Mouse (Mus musculus): ENCODE measurements around the gene Olfr1080.
"Not testable (repeated sequence)": the region's sequence is repeated elsewhere in the genome, so short reads cannot be mapped to it uniquely, and the experiment has no call there.

Olfr1080 gene

DNA sequence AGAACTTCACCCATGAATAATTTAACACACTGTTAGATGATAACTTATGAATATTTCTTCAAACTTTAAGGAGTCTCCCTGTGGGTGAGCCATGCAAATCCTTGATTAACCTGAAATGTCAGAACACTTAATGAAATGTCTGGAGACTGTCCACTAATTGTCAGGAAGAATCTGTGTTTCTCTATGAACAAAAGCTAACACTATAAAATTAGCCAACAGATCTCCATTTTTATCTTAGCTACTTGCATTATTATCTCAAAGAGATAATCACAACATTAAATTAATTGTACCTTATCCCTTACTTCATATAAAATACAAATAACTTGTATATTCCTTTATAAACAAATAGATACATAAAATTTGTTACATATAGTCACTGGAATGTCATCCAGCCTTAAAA lies at the start of gene Olfr1080:
Olfr1080 (minus strand) TSS at position 101 of the 400 bp plus-strand sequence.
- in situ Hi-C loops (cut with MboI; ENCODE audit: low sequenced_read_pairs): not testable (repeated sequence)

DNA sequence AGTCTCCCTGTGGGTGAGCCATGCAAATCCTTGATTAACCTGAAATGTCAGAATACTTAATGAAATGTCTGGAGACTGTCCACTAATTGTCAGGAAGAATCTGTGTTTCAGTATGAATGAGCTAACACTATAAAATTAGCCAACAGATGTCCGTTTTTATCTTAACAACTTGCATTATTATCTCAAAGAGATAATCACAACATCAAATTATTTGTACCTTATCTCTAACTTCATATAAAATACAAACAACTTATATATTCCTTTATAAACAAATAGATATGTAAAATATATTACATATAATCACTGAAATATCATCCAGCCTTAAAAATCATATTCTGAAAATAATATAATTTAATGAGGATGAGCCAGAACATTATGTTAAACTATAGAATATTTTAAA lies 40.8 kb upstream of the Olfr1080 start, which contains the start of gene Olfr1082:
Olfr1082 (minus strand) TSS at position 101 of the 400 bp plus-strand sequence.
- in situ Hi-C loops (cut with MboI; ENCODE audit: low sequenced_read_pairs): not testable (repeated sequence)

DNA sequence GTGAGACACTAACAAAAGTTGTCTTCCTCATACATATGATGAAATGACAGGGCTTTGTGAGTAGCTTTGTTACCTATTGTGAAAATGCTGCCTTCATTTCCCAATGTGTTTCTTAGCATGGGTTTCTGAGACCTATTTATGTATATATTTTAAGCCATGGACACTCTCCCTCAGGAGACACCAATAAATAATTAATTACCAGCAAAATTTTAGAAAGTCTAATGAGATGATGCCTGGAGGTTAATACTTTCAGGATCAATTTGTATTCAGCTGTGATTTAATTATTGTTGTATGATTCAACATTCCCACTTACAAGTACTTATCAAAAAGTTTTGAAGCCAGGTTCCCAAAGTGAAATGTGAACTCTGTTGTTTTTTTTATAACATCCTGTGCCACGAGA lies 15.7 kb downstream of the Olfr1080 start, which contains the start of gene Olfr1079:
Olfr1079 (minus strand) TSS at position 101 of the 400 bp plus-strand sequence.
- in situ Hi-C loops (cut with MboI; ENCODE audit: low sequenced_read_pairs): no loop called here

DNA sequence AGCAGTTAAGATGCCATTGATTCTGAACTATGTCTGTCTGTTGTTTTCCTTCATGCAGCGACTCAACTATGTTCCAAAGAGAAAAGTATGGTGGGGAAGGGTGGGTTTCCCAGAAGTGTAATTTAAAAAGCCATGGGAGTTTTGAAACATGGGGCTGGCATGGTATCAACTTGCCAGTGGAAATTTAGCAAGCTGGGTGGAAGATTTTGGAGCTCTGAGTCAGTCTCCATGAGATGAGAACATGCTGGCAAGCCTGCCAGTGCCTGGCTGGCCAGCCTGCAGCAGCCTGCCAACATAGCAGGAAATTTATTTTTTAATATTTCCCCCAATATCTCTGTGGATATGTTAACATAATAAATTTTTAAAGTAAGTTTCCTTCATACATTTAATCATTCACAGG lies 27.0 kb downstream of the Olfr1080 start:
- in situ Hi-C loops (cut with MboI; ENCODE audit: low sequenced_read_pairs): no loop called here

DNA sequence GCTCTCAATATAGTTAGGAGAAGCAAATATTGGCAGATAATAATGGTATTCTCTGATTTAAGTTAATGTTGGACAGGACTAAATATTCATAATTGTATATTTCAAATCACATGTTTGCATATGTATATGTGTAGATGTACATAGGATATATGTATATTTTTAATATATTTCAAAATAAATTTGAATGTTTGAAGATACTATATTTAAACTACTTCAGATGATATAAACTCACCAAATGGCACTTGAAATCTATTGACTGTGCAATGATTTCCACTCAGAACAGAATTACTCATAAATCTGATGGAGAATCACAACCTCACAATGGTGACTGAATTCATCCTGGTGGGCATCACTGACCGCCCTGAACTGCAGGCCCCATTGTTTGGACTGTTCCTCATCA lies 49.9 kb downstream of the Olfr1080 start, which contains the start of gene Olfr1076:
Olfr1076 (plus strand) TSS at position 301 of the 400 bp plus-strand sequence.
- in situ Hi-C loops (cut with MboI; ENCODE audit: low sequenced_read_pairs): no loop called here

All from CH12F3 (cell line).